Mouse (Mus musculus) lung, postnatal 0 days (tissue): ENCODE results near the gene B3gnt6.

ENCODE experiments used
- CTCF ChIP-seq: IDR thresholded peaks from 2 replicates; pipeline ENCODE4 v1.5.1; 2016; ENCODE audit warnings: antibody characterized with exemption, mild to moderate bottlenecking
- EP300 ChIP-seq: IDR thresholded peaks from 2 replicates; pipeline ENCODE4 v1.6.1; 2016; ENCODE audit warnings: antibody characterized with exemption, mild to moderate bottlenecking, control low read depth

GRCm38 (mm10) chr7:98157636-98158332 is 41.5 kb downstream of the B3gnt6 start:
- TF ChIP-seq CTCF: no peak
- no peak for TF ChIP-seq EP300
